Mouse (Mus musculus) c-Kit-negative CD71-positive TER-119-positive erythroid progenitor cells, embryonic 14.5 days (primary cell): Measurements from ENCODE around the gene Adcy10.

ENCODE experiments used
- DNase-seq: peaks from one replicate; pipeline ENCODE4 v3.0.0-alpha.2; 2013; ENCODE audit warnings: low read depth, low spot score

The Adcy10 gene

DNA sequence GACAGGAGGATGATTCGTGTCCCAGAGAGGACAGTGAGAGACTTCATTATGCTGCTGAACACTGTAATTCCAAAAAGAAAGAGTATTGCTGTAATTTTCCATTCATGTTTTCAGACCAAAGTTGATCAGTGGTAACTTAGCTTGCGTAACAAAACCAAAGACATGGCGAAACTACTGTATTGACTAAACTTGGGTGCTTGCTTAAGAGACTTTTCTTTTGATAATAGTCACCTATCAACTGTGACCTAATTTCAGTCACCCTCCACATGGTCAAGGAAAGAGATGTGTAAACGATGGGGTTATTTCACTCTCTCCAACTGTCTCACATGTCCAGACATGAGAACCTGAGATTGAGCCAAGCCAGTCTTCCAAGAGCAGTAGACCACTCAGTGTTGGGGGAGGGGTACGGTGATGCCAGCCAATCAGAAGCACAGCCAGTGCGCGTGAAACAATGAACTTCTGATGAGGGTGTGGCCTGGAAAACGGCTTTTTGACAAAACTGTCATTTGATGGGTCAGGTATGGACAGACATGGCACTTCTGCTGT, at the start of gene Adcy10:
TSS of gene Adcy10 (plus strand) at position 496 of the 546 bp plus-strand sequence.
- DNase-seq, result no peak

DNA sequence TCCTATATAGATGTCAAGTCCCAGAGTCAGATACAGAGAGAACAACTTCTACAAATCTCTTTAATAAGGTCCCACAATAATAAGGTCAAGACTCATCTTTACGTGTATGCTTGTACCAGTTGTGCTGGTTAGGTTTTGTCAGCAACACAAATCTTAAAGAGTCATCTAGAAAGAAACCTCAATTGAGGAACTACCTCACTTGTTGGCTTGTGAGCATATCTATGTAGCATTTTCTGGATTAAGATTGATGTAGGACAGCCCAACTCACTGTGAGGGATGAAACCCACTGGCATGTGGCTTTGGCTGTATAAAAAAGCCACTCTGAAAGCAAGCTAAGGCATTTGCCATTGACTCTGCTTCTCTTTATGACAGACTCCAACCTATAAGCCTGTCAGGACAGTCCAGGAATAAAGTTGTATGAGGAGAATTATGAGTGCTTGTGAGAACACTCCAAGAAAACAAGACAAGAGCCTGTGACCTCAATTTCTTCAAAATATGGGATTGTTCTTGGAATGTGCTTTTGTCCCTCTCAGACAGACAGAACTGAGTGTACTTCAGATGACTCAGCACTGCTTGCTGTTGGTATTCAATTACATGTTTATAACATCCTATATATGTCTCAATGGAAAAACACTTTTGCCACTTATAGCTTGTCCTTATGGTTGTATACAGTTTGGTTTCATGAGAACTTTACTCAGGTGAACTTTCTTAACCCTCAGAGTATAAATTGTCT, 46.5 kb upstream of the Adcy10 start:
- no peak for DNase-seq

DNA sequence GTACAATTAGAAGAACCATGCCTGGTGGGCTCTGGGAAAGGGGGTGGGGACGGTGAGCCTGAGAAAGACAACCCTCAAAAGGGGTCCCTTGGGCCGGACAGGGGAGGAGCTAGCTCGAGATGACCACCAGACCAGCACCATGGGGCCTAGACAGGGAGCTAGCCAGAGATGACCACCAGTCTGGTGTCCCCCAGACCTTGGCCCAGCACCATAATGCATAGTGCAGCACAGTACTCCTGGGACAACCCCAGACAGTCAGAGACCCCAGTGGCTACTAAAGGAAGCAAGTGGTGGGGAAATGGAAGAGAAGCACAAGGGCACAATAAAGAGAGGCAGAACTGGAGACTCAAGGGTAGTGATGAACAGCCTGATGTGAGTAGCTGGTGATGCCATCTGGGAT, 44.2 kb upstream of the Adcy10 start:
- DNase-seq, result no peak

DNA sequence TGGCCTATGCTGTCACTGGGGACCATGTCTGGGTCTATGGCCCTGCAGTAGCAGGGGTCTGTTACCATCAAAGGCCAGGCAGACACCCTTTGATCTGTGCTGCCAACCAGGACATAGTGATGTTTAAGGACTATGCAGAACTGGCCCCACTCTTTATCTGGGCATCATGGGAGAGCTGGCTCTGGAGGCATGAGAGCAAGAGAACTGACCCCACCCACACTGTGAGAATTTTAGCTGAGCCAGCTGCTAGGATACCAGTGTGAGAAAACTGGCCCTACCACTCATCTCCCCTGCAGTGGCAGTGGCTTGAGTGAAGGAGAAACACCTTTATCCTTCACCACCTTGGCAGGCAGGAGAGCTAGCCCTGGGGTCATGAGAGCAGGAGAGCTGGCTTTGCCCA, 43.8 kb upstream of the Adcy10 start:
- no peak for DNase-seq

DNA sequence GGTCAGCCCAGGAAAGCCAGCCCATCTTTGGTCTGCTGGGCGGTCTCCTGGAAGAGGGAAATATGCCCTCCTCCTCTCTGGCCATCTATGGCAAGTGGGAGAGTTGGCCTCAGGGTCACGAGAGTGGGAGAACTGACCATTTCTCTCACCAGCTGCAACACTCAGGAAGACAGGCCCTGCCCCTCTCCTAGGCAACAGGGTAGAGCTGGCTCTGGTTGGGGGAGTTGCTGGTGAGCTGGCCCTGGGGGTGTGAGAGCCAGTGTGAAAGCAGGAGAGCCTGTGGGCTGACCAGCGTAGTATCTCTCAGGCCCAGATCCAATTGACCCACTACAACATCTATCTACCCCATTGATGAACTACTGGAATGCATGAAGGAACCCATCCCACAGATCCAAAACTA, 43.3 kb upstream of the Adcy10 start:
- DNase-seq, result no peak

DNA sequence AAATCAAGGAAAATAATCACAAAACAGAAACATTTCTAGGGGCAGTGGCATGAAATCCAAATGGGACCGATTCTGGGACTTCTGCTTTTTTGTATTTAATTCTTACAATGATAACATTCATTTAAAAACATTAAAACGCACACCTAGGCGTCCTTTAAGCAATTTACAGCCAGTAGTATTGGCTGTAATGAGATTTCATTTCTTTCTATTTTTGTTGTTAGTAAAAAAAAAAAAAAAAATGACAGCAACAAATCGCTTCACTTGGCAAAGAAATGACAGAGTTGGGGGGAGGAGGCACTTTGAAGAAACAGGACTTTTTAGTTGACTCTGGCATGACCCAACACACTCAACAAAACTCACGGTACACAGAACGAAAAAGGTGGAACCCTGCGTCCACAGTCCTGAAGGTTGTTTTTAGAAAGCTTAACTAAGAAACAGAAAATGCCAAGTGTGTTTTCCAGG, 25.9 kb upstream of the Adcy10 start:
- no peak for DNase-seq

DNA sequence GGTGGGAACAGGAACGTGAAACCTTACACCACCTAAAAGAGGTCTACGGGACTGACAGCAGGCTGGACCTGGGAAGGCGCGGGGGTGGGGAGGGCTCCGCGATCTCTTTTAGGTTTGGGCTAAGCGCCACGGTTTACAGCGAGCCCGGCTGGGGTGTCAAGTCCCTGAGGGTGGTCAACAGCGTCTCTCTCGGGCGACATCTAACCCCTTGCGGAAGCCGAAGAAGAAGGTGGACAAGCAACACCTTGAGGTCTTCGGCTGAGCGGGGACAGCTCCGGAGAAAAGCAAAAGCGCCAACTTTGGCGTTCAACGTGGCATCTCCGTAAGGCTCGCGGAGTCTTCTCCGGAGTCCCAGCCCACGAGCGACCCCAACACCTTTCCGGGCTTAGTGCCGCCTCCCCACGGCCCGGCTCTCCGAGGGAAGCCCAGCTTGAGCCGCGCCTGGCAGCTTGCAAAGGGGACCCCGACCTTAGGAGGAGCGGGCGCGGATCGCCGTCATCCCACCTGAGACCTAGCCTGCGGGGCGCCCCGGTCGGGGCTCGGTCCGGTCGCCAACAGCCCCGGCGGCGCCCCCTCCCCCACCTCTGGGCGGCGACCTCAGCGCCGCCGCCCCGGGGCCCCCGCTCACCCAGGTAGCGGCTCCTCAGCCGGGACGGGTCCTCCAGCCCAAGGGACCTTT, 25.3 kb upstream of the Adcy10 start:
- peak; percentile 50 for DNase-seq

DNA sequence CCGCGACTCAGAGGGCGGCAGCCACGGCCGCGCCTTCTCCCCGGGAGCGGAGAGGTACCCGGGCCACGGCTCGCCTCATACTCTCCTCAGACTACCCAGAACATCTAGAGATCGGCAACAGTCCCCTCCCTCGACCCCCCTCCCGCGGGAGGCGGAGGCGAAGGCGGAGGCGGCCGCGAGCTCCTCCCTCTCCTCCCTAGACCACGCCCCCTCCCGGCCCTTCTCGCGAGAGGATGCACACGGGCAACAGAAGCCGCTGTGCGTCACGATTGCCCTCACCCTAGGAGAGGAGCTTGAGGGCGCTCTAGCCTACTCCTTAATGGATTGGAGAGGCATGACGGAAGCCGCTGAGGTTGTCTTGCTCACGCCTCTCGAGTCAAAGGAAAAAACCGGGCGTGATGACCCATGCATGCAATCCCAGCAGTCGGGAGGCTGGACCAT, 24.6 kb upstream of the Adcy10 start, which contains the start of the genes Dcaf6 and Mpc2:
TSS of gene Dcaf6 (minus strand) at position 116 of the 441 bp plus-strand sequence.
TSS of gene Mpc2 (plus strand) at position 278 of the 441 bp plus-strand sequence.
- peak; percentile 97 for DNase-seq

DNA sequence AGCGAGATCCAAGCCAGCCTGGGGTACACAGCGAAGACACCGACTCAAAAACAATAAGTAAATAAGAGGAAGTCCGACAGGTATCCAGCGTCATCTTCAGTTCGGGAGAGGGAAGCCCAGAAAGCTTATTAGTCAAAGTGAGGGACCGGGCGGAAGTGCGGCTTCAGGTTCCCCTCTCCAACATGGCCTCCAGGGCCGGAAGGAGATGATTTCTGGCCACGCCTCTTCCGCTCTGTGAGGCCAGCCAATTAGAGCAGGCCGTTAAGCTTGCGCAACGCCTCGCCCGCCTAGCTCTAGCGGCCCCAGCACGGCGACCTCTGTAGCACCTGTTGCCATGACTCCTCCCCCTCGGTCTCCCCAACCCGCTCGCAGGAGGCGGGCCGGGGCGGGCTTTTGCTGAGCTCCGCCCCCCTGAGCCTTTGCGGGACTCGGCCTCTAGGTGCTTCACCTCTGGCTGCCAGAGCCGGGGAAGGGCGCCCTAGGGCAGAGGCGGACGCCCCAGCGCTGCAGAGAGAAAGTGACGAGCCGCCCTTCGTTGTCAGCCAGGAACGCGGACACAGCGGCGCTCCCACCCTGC, 24.1 kb upstream of the Adcy10 start:
- DNase-seq, result peak; percentile 99

DNA sequence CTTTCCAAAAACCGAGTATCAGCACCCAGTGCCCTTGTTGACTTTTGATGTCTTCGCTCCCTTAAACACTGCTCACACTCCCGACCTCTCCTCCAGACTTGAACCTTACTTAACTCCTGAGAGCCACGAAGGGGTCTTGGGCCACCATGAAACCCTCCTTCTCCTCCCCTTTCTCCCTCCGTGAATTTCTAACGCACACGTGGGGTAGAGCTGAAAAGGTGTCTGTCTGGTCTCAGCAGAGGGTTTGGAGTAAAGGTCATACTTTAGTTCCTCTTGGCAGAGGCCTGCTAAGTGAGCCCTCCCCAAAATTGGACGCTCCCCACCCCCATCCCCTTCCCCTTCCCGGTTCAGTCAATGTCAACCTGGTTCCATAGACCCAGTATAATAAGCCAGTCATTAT, 23.3 kb upstream of the Adcy10 start:
- no peak for DNase-seq

DNA sequence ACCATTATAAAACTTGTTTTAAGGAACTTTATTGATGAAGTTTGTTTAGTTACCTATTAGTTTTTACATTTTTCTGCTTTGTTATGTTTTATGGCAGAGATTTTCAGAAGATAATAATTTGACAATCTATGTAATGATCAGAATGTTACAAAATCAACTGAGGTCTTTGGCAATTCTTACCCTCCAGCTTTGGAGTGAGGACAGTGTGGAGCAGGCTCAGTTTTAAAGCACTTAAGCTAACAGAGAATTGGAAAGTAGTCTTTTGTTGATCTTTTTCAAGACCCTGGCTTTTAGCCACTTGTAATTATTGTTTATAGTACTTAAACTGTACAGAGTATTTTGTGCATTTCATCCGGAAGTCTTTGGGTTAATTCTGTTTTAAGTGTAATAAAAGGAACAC, 22.1 kb upstream of the Adcy10 start:
- no peak for DNase-seq

DNA sequence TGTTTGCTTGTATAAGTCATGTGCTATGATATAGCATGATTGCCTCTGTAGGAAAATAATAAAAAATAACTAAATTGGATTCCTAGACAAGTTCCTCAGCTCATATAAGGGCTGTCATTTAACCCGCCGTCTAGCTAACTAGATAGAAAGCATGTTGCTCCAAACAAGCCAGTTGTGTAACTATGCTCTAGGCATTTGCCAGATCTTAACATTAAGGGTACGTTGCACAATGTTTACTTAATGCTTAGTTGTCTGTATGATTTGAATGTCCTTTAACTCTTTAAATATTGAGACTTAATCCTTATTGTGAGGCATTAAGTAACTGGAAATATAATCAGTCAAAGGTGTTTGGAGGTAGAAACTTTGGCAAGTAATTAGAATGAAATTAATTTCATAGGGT, 20.4 kb upstream of the Adcy10 start:
- no peak for DNase-seq

DNA sequence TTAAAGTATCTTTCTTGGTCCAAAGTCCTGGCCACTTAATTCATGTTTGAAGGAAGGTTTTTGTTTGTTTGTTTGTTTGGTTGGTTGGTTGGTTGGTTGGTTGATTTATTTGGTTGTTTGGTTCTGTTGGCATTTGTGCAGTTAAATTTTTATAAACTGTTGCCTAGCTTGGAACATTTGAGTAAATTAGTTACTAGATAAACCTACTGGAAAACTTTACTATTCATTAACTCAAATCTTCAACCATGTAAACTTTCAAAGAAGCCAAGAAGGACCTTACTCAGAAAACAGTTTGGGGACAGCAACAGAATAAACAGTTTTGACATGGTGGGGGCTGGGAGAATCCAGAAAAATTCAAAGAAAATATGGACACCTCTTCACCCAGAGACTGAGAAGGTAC, 16.0 kb upstream of the Adcy10 start:
- DNase-seq, result no peak

DNA sequence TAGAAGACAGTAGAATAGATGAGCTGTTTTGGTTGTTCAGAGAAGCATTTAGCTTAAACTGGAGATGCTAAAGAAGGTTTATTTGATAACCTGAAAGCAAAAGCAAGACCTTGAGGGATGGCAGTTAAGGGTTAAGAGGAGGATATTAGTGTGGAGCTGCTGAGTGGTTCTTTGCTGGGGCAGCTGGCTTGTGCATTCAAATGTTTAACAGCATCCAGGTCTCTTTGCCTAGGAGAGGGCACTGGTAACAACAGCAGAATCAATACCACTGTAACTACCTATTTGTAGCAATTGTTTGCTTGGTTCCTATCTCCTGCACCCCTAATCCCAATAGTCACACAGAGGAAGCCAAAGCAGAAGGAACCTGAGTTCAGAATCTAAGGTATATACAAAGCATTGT, 15.3 kb upstream of the Adcy10 start:
- no peak for DNase-seq

DNA sequence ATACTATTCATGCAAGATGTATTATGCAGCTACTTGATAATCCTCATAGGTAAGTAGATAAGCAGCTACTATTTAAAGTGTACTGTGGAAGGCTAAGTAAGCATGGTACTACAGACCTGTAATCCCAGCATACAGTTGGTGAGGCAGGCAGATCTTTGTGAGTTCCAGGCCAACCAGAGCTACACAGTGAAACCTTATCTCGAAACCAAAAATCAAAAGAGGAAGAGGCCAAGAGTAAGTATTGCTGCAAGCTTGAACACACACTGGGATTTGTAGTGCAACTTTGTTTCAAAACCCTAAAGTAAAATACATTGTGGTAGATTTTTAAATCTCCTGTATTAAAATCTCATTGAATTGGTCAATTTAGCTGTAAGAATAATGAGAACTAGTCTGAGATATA, 13.5 kb upstream of the Adcy10 start:
- DNase-seq, result no peak

DNA sequence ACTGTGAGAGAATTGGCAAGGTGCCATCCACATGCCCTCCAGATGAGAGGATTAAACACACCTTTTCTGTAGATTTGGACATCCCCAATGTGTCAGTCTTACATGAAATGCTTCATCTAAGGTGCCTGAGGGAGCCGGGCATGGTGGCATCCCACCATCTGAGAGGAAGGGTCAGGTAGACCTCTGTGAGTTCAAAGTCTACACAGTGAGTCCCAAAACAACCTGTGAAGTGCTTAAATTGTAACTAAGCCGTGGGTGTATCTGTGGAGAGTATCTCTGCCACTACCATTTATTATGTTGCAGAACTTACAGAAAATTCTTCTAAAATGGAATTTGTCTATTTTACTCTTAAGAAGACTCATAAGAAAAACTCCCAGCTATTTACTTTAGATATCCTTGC, 1.1 kb downstream of the Adcy10 start:
- DNase-seq, result no peak

DNA sequence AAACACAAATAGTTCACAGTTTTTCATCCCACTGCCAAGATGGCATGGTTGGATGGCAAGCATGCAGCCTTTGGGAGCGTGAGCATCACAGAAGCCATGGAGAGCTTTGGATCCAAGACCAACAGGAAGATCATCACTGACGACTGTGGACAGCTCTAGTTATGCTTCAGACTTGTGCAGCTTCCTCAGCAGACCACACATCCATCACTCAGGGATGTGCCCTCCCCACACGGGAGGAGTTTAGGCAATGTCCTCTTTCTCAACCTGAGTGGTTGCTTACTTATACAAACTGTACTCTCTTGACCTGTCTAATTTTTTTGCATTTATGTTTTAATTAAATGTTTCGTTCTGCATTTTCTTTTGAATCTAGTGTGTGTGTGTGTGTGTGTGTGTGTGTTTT, 4.2 kb downstream of the Adcy10 start:
- no peak for DNase-seq

DNA sequence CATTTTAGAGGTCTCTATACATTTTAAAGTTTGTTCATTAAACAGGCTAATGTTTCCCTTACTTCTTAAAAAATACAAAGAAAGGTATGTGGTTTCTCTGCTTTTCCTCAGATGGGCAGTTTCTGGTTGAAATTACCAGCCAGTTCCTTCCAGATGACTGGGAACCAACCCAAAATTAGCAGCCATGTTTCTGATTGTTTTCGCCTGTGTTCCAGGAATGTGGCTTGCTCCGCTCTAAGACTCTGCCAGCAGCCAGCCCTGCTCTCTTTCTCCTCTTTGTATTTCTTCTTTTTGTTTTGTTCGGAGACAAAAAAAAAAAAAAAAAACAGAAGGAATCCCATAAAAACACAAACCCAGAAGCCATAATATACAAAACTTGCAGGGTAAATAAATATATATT, 13.9 kb downstream of the Adcy10 start:
- no peak for DNase-seq

DNA sequence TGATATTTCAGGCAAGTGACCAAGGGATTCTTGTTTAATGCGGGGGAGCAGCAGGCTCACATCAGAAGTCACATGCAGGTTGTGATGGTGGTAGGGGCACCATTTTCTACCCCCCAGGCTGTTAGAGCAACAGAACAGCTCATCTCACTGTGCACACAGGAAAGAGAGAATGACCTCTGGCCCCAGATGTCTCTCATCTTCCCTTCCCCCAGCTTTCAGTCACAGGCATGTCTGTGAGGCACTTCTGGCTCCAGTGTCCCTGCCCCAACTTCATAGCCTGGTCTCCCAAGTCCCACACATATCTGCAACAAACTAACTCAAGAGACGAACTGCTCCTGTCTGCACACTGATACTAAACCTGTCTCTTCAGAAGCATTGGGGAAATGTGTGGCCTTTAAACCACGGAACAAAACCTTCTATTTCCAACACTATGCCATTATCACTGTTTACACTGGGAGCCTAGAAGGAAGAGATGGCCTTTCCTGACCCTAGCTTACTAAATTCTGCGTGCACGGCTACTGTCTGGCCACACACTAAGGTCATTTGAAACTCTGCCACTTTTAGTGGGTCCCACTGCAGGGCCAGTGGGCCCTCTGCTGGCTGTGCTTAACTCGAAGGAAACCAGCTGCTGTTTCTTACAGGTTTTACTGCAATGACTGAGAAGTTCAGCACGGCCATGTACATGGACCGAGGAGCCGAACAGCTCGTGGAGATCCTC, 18.5 kb downstream of the Adcy10 start:
- no peak for DNase-seq

DNA sequence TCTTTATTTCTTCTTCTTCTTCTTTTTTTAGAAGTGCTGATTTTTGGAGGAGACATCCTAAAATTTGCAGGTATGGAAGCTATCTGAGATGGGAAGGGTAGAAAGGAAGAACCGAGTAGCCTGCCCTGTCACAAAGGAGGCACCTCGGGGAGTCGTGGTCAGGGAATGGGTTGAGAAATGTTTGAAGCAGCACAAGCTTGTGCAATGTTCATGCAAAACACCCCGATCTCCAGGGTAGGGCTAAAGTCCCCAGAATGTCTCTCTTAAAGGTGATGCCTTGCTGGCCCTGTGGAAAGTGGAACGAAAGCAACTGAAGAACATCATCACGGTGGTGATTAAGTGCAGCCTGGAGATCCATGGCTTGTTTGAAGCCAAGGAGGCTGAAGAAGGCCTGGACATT, 21.3 kb downstream of the Adcy10 start:
- no peak for DNase-seq

DNA sequence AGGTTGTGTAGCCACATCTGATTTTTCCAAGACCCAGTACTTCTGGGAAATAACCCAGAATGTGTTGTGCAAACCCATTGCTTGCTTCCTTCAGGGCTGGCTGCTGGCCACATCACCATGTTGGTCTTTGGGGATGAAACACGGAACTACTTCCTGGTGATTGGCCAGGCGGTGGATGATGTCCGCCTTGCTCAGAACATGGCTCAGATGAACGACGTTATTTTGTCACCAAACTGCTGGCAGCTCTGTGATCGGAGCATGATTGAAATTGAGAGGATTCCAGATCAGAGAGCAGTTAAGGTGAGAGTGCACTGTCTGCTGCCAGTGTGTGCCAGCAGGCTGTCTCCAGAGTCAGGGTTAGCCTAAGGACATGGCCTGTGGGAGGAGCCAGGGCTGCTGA, 25.2 kb downstream of the Adcy10 start:
- DNase-seq, result no peak

DNA sequence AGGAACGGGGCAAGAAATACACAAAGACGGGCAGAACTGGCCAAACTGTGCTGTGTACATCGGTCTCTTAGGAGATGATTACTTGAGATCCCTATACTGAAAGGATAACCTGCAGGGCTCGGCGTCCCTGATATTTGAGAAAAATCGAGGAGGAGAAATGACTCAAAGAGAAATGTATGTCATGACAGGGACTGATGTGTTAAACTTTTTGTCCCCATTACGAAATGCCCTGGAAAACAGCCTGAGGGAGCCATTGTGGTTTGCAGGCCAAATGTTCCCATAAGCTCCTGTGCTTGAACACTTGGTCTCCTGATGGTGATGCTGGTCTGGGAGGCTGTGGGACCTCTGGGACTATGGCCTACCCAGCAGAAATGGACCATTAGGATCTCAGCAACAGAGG, 35.7 kb downstream of the Adcy10 start:
- DNase-seq, result no peak
